Mouse (Mus musculus) limb, embryonic 12.5 days (tissue): Measurements from ENCODE around the gene Opa3. TPM values are rescaled to one million over a fixed set of nuclear protein-coding genes. Genes with fewer than 3 reads are reported as not detected.

Experiments
- ATAC-seq: fragments of 200-750 bp; cut with Nextera tagmentation; 2 replicates; pipeline ENCODE4 v1.8.0; 2017; ENCODE audit warnings: low read depth, moderate TSS enrichment; ENCODE audit not compliant: insufficient number of reproducible peaks, insufficient read depth, low FRiP score, low TSS enrichment
- H3K27ac ChIP-seq: fragments of 300-500 bp; sonication (generic); 2 replicates; pipeline ENCODE4 v1.5.1; 2016; ENCODE audit warnings: mild to moderate bottlenecking, moderate library complexity
- H3K27me3 ChIP-seq: fragments of 300-500 bp; sonication (generic); 2 replicates; pipeline ENCODE4 v1.6.1; 2016; ENCODE audit warnings: mild to moderate bottlenecking, moderate library complexity
- H3K36me3 ChIP-seq: fragments of 300-500 bp; sonication (generic); 2 replicates; pipeline ENCODE4 v1.6.1; 2016; ENCODE audit warnings: mild to moderate bottlenecking, moderate library complexity
- H3K4me1 ChIP-seq: fragments of 300-500 bp; sonication (generic); replicated peaks from 2 replicates; pipeline ENCODE4 v1.6.1; 2016
- H3K4me2 ChIP-seq: fragments of 300-500 bp; sonication (generic); 2 replicates; pipeline ENCODE4 v1.6.1; 2016; ENCODE audit warnings: mild to moderate bottlenecking, moderate library complexity
- H3K4me3 ChIP-seq: fragments of 300-500 bp; sonication (generic); replicated peaks from 2 replicates; pipeline ENCODE4 v1.5.1; 2016; ENCODE audit warnings: mild to moderate bottlenecking
- H3K9ac ChIP-seq: fragments of 300-500 bp; sonication (generic); replicated peaks from 2 replicates; pipeline ENCODE4 v1.6.1; 2016; ENCODE audit warnings: mild to moderate bottlenecking, moderate library complexity
- H3K9me3 ChIP-seq: fragments of 300-500 bp; sonication (generic); 2 replicates; pipeline ENCODE4 v1.6.1; 2016; ENCODE audit warnings: mild to moderate bottlenecking, moderate library complexity
- WGBS: fragments of 180-500 bp; shearing (Covaris S2); methylation state at CpG from one replicate; pipeline ENCODE4 v1.1.7; 2016; 5-methylcytosine and 5-hydroxymethylcytosine counted together
- polyA plus RNA-seq: library from polyadenylated mRNA; unstranded; fragments of >200 nt; fragmentation: Nextera tagmentation; extraction: Ambion mirVana; gene quantifications from 2 replicates; pipeline ENCODE4 v1.2.1, GENCODE M21; 2016

The Opa3 gene
- polyA plus RNA-seq, 1 experiment from 2014 or later: 39.5 TPM

DNA sequence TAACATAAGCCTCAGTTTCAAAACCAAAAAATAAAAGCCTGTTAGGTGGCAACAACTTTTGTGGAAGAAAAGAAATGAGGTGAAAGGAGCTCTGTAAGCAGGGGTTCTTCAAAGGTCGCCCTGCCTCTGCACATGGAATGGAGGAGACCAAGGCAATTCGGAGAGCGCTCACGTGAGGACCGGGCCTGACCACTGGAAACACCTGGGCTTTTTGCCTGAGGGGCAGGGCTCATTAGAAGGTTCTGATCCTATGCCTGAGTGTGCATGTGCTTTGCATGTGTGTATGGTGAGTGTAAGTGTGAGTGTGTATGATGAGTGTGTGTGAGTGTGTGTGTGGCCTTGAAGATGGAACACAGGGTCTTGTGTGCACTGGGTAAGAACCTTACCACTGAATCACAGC is 2.8 kb downstream of the Opa3 start:
- Histone ChIP-seq H3K4me1 (peaks cover 15% of the 10 kb centered on the region), H3K4me2 (no peak overlapping the region), H3K36me3 (peaks cover 27% of the 10 kb centered on the region), H3K27me3 (no peaks in the 10 kb centered on the region), H3K27ac (no peak overlapping the region), H3K4me3 (no peak overlapping the region), H3K9me3 (no peaks in the 10 kb centered on the region), H3K9ac (no peak overlapping the region; the same call in 1 of the 2 replicates)
- WGBS: 91% methylated on average over 5 of the region's 5 CpGs
- no peak for ATAC-seq

DNA sequence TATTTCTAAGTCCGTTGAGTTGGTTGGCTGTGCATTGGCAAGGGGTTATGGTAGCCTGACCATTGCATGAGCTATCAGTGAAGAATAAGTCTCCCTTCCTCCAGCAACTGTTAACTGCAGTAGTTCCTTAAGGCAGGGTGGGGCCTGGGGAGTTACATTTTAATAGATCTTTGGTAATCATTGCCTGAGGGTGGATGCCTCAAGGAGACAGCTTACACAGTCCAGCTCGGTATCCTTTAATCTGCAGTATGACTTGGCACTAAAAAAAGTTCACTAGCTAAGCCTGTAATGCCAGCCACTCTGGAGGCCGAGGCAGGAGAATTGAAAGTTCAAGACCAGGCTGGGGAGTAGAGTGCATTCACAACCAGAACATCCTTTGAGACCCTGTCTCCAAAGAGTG is 3.7 kb downstream of the Opa3 start:
- H3K9ac ChIP-seq: no peak overlapping the region
- no peak overlapping the region for H3K4me2 ChIP-seq
- WGBS: 85% methylated on average over 3 of the region's 3 CpGs
- no peaks in the 10 kb centered on the region for H3K9me3 ChIP-seq
- H3K4me3 ChIP-seq: no peak overlapping the region
- no peaks in the 10 kb centered on the region for H3K27me3 ChIP-seq
- H3K36me3 ChIP-seq: peaks cover 25% of the 10 kb centered on the region
- H3K27ac ChIP-seq: no peak overlapping the region
- no peak for ATAC-seq
- peaks cover 11% of the 10 kb centered on the region for H3K4me1 ChIP-seq

DNA sequence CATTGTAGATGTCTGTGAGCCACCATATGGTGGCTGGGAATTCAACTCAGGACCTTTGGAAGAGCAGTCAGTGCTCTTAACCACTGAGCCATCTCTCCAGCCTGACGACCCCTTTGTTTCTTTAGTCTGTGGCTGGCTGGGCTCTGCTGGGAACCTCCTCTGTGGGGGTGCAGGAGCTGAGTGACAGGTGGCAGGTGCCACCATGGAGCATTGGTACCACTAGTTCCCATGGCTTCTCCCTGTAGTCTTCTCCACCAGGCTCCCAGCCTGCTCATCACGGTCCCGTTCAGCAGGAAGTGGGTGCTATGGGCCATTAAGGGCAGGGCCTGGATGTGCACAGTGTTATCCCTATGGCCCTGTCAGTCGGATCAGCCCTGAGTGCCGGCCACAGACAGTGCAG is 6.5 kb downstream of the Opa3 start:
- 86% methylated on average over 5 of the region's 5 CpGs for WGBS
- Histone ChIP-seq H3K4me3 (no peak overlapping the region), H3K27ac (no peak overlapping the region), H3K36me3 (peaks cover 25% of the 10 kb centered on the region), H3K27me3 (no peaks in the 10 kb centered on the region), H3K9me3 (no peaks in the 10 kb centered on the region), H3K9ac (no peak overlapping the region), H3K4me1 (no peaks in the 10 kb centered on the region), H3K4me2 (no peak overlapping the region)
- ATAC-seq: no peak

DNA sequence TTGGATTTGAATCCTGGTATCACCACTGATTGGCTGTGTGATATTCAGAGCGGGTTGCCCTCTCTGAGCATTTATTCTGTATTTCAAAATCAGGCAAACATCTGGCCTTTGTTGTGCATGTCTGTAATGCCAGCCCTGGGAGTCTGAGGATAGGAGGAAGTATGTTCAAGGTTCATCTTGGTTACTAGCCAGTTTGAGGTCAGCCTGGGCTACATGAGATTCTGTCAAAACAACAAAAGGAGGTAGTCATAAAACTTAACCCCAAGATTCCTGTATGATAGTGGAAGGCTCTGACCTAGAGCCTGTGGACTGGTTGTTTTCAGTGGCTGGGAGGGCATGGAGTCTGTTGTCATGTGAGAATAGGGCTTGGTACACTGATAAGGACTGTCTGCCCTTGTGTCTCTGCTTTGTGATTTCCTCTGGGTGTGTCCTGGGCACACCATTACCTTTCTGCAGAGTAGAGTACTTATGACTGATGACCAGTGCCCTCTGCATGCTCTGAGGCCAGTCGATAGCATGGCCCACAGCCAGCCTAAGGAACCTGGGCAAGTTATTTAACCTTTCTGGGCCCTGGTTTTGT is 7.0 kb downstream of the Opa3 start:
- Histone ChIP-seq H3K27ac (no peak overlapping the region), H3K4me1 (0 out of 2 replicates have a peak, but pooled peaks cover 3% of the 10 kb centered on the region), H3K9me3 (no peaks in the 10 kb centered on the region), H3K4me2 (no peak overlapping the region), H3K9ac (no peak overlapping the region), H3K4me3 (no peak overlapping the region), H3K36me3 (peaks cover 25% of the 10 kb centered on the region), H3K27me3 (no peaks in the 10 kb centered on the region)
- ATAC-seq: no peak
- 90% methylated on average over 2 of the region's 2 CpGs for WGBS

DNA sequence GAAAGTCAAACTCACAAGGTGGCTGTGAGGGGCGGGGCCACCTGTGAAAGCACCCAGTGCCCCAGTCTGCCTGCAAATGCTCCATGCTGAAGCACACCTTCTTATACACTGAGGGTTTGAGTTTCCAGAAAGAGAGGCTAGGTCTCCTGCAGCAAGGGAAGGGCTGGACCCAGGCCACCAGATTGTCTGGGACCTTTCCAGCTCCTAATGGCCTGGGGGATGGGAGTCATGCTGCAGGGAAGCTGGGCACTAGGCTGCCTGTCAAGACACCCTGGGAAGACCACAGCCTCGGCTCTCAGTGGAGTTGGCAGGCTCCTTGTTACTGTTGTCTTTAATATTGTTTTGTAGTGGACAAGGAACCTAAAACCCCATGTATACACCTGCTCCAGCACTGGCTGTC is 8.3 kb downstream of the Opa3 start:
- Histone ChIP-seq H3K4me2 (no peak overlapping the region), H3K9me3 (no peaks in the 10 kb centered on the region), H3K9ac (no peak overlapping the region), H3K27me3 (no peaks in the 10 kb centered on the region), H3K4me3 (no peak overlapping the region), H3K27ac (no peak overlapping the region), H3K36me3 (peaks cover 27% of the 10 kb centered on the region), H3K4me1 (0 out of 2 replicates have a peak, but pooled peaks cover 3% of the 10 kb centered on the region)
- ATAC-seq: no peak
- 82% methylated on average over 2 of the region's 2 CpGs for WGBS

DNA sequence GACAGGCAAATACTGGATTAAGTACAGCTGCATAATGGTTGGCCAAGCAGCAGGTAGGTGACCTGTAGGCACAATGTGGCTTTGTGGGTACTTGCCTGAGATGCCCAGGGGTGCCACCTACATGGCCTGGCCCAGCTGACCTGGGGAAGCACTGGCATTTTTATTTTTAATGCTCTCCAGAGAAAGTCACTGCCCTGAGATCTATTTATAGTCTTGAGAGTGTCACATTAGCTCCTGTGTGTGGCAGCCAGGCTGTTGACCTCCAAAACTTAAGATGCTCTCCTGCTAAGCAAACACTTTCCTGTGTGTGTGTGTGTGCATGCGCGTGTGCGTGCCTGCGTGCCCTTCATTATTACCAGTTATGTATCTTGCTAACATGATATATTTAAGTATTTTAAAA is 10.2 kb downstream of the Opa3 start:
- Histone ChIP-seq H3K27me3 (no peaks in the 10 kb centered on the region), H3K36me3 (peaks cover 11% of the 10 kb centered on the region; the same call in 1 of the 2 replicates), H3K9me3 (no peaks in the 10 kb centered on the region), H3K27ac (no peak overlapping the region), H3K4me3 (no peak overlapping the region), H3K4me2 (no peak overlapping the region), H3K9ac (no peak overlapping the region), H3K4me1 (0 out of 2 replicates have a peak, but pooled peaks cover 3% of the 10 kb centered on the region)
- WGBS: 95% methylated on average over 4 of the region's 4 CpGs
- ATAC-seq: no peak

DNA sequence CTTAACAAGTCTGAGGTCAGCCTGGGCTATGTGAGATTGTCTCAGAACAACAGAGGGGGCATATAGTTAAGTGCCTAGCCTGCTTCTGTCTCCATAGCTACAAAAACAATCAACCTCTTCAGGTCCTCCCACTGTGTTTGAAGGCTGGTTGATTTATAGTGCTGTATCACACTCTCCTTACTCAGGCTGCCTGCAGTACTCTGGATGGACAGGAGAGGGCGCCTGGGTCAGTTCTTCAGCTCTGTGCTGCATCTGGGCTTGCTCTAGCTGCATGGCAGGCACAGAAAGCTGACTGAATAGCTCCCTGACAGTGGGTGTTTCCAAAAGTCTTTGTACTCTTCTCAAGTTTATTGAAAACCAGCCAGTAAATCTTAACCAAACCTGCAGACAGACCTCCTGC is 11.3 kb downstream of the Opa3 start:
- H3K4me3 ChIP-seq: no peak overlapping the region
- H3K4me2 ChIP-seq: no peak overlapping the region
- H3K36me3 ChIP-seq: peaks cover 8% of the 10 kb centered on the region; the same call in 1 of the 2 replicates
- H3K4me1 ChIP-seq: 0 out of 2 replicates have a peak, but pooled peaks cover 3% of the 10 kb centered on the region
- 0% methylated on average over 1 of the region's 1 CpGs for WGBS
- H3K9ac ChIP-seq: no peak overlapping the region
- no peaks in the 10 kb centered on the region for H3K27me3 ChIP-seq
- ATAC-seq: peak; percentile 81; the same call in 1 of the 2 replicates
- no peaks in the 10 kb centered on the region for H3K9me3 ChIP-seq
- no peak overlapping the region for H3K27ac ChIP-seq

DNA sequence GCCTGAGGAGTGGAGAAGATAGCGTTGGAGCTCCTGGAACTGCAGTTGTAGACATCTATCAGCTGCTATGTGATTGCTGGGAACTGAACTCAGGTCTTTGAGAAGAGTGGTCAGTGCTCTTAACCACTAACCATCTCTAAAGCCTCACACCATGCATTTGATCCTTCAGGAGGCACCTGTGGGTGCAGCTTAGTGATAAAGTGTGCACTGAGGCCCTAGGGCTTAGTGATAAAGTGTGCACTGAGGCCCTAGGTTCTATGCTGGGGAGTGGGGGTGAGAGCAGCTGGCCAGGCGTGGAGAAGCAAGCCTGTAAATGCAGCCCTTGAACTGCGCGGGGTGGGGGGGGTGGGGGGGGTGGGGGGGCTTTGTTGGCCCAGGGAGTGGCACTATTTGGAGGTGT is 11.9 kb downstream of the Opa3 start:
- Histone ChIP-seq H3K4me3 (no peak overlapping the region), H3K9ac (no peak overlapping the region), H3K4me1 (0 out of 2 replicates have a peak, but pooled peaks cover 3% of the 10 kb centered on the region), H3K27ac (no peak overlapping the region), H3K36me3 (peaks cover 14% of the 10 kb centered on the region), H3K27me3 (no peaks in the 10 kb centered on the region), H3K4me2 (no peak overlapping the region), H3K9me3 (no peaks in the 10 kb centered on the region)
- no peak for ATAC-seq
- 76% methylated on average over 2 of the region's 4 CpGs for WGBS

DNA sequence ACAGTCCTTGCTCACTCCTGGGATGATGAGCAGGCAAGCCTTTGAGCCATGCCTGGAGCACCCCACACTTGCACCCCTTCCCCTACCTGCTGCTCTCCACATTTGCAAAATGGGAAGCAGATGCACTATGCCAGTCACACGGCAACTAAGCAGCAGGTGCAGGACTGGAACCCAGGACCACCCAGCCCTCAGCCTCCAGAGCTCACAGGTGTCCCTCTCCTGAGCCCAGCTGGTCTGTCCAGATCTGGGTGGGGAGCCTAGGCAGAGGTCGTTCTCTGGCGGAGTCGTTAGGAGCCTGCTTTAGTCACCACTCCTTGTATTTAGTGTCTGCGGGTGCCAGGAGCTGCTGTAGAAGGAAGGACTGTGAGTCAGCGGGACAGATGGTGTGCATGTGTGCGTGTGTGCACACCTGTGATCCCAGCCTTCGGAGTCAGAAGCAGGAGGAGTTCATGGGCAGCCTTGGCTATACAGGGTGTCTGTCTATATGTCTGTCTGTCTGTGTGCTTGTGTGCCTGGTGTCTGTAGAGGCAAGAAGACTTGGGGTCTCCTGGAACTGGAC is 12.8 kb downstream of the Opa3 start:
- ATAC-seq: no peak
- 76% methylated on average over 8 of the region's 8 CpGs for WGBS
- H3K36me3 ChIP-seq: peaks cover 24% of the 10 kb centered on the region
- H3K4me1 ChIP-seq: 0 out of 2 replicates have a peak, but pooled peaks cover 3% of the 10 kb centered on the region
- no peaks in the 10 kb centered on the region for H3K9me3 ChIP-seq
- H3K9ac ChIP-seq: no peak overlapping the region
- no peak overlapping the region for H3K4me2 ChIP-seq
- H3K27ac ChIP-seq: no peak overlapping the region
- H3K27me3 ChIP-seq: no peaks in the 10 kb centered on the region
- H3K4me3 ChIP-seq: no peak overlapping the region

DNA sequence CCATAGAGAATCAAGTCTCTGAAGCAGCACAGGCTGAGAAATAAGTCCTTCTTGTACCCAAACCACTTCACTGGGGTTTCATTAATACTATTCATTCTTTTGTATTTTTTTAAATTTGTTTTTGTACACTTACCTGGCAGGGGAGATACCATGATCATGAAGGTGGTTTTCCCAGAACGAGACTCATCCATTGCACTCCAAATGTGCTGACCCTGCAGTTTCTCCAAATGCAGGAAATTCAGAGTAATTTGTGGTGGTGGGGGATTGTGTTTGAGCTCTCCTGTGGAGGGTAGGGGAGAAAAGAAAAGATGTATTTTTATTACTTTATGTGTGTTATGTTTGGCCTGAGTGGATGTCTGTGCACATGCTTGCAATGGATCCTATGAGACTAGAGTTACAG is 13.9 kb downstream of the Opa3 start:
- no peak overlapping the region for H3K4me3 ChIP-seq
- no peak overlapping the region for H3K27ac ChIP-seq
- no peak overlapping the region for H3K4me2 ChIP-seq
- 95% methylated on average over 1 of the region's 1 CpGs for WGBS
- peaks cover 34% of the 10 kb centered on the region for H3K36me3 ChIP-seq
- no peak overlapping the region for H3K9ac ChIP-seq
- H3K9me3 ChIP-seq: no peaks in the 10 kb centered on the region
- no peak for ATAC-seq
- H3K4me1 ChIP-seq: 0 out of 2 replicates have a peak, but pooled peaks cover 3% of the 10 kb centered on the region
- no peaks in the 10 kb centered on the region for H3K27me3 ChIP-seq

DNA sequence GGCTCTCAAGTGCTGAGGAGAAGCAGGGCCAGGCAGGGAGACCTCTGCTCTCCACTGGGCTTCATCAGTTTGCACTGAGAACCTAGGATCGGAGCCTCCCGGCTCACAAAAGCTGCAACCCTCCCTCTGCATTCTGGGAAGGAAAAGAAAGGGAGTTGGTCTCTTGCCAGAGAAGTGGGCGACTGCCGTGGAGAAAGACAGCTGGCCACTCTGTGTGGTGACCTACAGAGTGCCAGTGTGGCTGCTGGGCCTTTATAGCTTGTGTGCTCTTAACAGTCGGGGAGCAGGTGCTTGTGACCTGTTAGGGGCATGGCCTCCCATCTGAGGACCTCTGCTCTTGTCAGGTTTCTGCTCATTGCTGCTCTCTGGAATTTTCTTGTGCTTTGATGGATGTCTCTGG is 15.7 kb downstream of the Opa3 start:
- H3K4me2 ChIP-seq: no peak overlapping the region
- 0 out of 2 replicates have a peak, but pooled peaks cover 3% of the 10 kb centered on the region for H3K4me1 ChIP-seq
- no peak overlapping the region for H3K27ac ChIP-seq
- peaks cover 42% of the 10 kb centered on the region for H3K36me3 ChIP-seq
- no peaks in the 10 kb centered on the region for H3K9me3 ChIP-seq
- no peak overlapping the region for H3K9ac ChIP-seq
- no peak for ATAC-seq
- WGBS: 91% methylated on average over 5 of the region's 5 CpGs
- no peaks in the 10 kb centered on the region for H3K27me3 ChIP-seq
- H3K4me3 ChIP-seq: no peak overlapping the region

DNA sequence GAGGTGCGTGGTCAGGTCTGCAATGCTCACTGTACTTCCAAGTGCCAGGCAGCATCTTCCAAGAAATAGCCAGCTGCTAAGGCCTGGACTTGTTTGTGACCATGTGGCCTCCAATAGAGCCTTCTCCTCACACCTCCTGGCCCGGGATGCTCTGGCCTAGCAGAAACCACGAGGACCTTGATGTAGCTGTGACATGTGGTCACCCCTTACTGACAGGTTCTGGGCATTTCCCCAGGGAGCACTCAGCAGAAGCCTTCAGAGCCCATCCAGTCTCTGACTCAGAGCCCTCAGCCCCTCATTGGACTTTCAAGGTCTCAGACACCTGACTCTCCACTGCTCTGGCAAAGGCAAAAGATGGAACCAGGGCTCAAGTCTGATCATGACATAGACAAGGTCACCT is 16.9 kb downstream of the Opa3 start:
- Histone ChIP-seq H3K4me1 (no peaks in the 10 kb centered on the region; the same call in 1 of the 2 replicates), H3K36me3 (peaks cover 42% of the 10 kb centered on the region), H3K4me3 (no peak overlapping the region), H3K9ac (no peak overlapping the region), H3K9me3 (no peaks in the 10 kb centered on the region), H3K4me2 (no peak overlapping the region), H3K27me3 (no peaks in the 10 kb centered on the region), H3K27ac (no peak overlapping the region)
- ATAC-seq: no peak
- WGBS: 83% methylated on average over 3 of the region's 3 CpGs
